Mouse (Mus musculus): ENCODE results near the gene Grik3. TPM values are rescaled to one million over a fixed set of nuclear protein-coding genes. Genes with fewer than 3 reads are reported as not detected.

Grik3 gene
- polyA plus RNA-seq, 1 experiment from 2014 or later = 0.01 TPM

DNA sequence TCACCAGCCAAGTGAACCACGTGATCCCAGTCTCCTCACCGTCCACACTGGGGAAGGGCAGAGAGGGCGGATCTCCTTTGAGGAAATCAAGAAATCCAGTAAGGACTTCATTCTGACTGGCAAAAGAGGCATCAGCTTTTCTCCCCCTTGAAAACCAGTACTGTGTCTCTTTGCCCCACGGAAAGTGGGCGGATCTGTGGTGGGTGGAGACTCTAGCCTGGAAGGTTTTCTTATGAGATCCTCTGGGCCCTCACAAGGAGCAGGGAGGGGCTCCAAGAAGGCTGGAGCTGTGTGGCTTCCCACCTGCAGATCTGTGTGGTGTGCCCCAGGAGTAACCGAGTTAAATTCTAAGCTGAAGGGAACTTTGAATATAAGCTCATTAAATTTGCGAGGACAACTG lies 32.4 kb downstream of the Grik3 start:
- DNase-seq (ENCODE audit: low spot score) (no peak), ATAC-seq (replicated peaks; ENCODE audit: low FRiP score, low read depth) (no peak)
- Histone ChIP-seq H3K4me2 (ENCODE audit: low read length) (no peak overlapping the region), H3K27ac (no peak overlapping the region), H3K9me3 (replicated peaks; ENCODE audit: low read length) (no peaks in the 10 kb centered on the region), H3K27me3 (ENCODE audit: insufficient read depth, low read length) (no peaks in the 10 kb centered on the region), H3K9ac (ENCODE audit: low read depth, low read length) (no peak overlapping the region), H3K36me3 (ENCODE audit: insufficient read depth, low read length) (no peaks in the 10 kb centered on the region), H3K4me1 (replicated peaks; ENCODE audit: insufficient read depth, low read length) (no peaks in the 10 kb centered on the region), H3K4me3 (replicated peaks; ENCODE audit: low read depth, low read length) (no peak overlapping the region)
- TF ChIP-seq CTCF (IDR thresholded peaks at IDR 0.05; ENCODE audit: low read depth) = no peak
- 58% methylated on average over 7 of the region's 7 CpGs for WGBS

GRCm38 (mm10) chr4:125525266-125525665 lies 34.8 kb downstream of the Grik3 start:
- no peak overlapping the region for H3K27ac ChIP-seq
- no peaks in the 10 kb centered on the region for H3K9me3 ChIP-seq (replicated peaks; ENCODE audit: low read length)
- DNase-seq (ENCODE audit: low spot score) = no peak
- no peak overlapping the region for H3K9ac ChIP-seq (ENCODE audit: low read depth, low read length)
- no peak for ATAC-seq (replicated peaks; ENCODE audit: low FRiP score, low read depth)
- no peak overlapping the region for H3K4me2 ChIP-seq (ENCODE audit: low read length)
- H3K27me3 ChIP-seq (ENCODE audit: insufficient read depth, low read length) = no peaks in the 10 kb centered on the region
- no peak for TF ChIP-seq CTCF (IDR thresholded peaks at IDR 0.05; ENCODE audit: low read depth)
- no peaks in the 10 kb centered on the region for H3K36me3 ChIP-seq (ENCODE audit: insufficient read depth, low read length)
- 84% methylated on average over 4 of the region's 4 CpGs for WGBS
- no peaks in the 10 kb centered on the region for H3K4me1 ChIP-seq (replicated peaks; ENCODE audit: insufficient read depth, low read length)
- H3K4me3 ChIP-seq (replicated peaks; ENCODE audit: low read depth, low read length) = no peak overlapping the region

DNA sequence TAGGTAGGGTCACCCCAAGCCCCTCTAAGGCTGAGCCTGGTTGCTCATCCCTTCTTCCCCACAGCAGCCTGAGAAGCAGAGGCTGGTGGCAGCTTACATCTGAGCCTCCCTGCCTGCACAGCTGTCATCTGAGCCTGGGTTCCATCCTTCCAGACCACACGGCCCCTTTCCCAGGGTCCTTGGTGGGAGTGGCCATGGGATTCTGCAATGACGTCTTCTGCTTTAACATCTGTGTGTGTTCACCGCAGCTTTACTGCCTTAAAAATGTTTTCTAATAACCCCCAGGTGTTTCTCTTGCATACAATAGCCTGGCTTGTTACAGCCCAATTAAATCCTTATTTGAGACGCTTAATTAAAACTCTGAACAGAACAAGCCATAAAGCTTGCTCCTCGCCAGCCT lies 35.9 kb downstream of the Grik3 start:
- no peak overlapping the region for H3K4me3 ChIP-seq (replicated peaks; ENCODE audit: low read depth, low read length)
- TF ChIP-seq CTCF (IDR thresholded peaks at IDR 0.05; ENCODE audit: low read depth) = no peak
- no peak overlapping the region for H3K27ac ChIP-seq
- H3K27me3 ChIP-seq (ENCODE audit: insufficient read depth, low read length) = no peaks in the 10 kb centered on the region
- no peak overlapping the region for H3K9ac ChIP-seq (ENCODE audit: low read depth, low read length)
- no peaks in the 10 kb centered on the region for H3K36me3 ChIP-seq (ENCODE audit: insufficient read depth, low read length)
- WGBS = 43% methylated on average over 5 of the region's 5 CpGs
- DNase-seq (ENCODE audit: low spot score) (no peak), ATAC-seq (replicated peaks; ENCODE audit: low FRiP score, low read depth) (no peak)
- H3K4me1 ChIP-seq (replicated peaks; ENCODE audit: insufficient read depth, low read length) = no peaks in the 10 kb centered on the region
- no peaks in the 10 kb centered on the region for H3K9me3 ChIP-seq (replicated peaks; ENCODE audit: low read length)
- no peak overlapping the region for H3K4me2 ChIP-seq (ENCODE audit: low read length)

GRCm38 (mm10) chr4:125533965-125534364 lies 43.5 kb downstream of the Grik3 start:
- no peaks in the 10 kb centered on the region for H3K9me3 ChIP-seq (replicated peaks; ENCODE audit: low read length)
- WGBS = 33% methylated on average over 9 of the region's 9 CpGs
- no peak overlapping the region for H3K9ac ChIP-seq (ENCODE audit: low read depth, low read length)
- no peak for TF ChIP-seq CTCF (IDR thresholded peaks at IDR 0.05; ENCODE audit: low read depth)
- no peaks in the 10 kb centered on the region for H3K36me3 ChIP-seq (ENCODE audit: insufficient read depth, low read length)
- no peak for ATAC-seq (replicated peaks; ENCODE audit: low FRiP score, low read depth)
- no peak overlapping the region for H3K27ac ChIP-seq
- no peak overlapping the region for H3K4me3 ChIP-seq (replicated peaks; ENCODE audit: low read depth, low read length)
- peaks cover 3% of the 10 kb centered on the region; the same call in 1 of the 2 replicates for H3K27me3 ChIP-seq (ENCODE audit: insufficient read depth, low read length)
- no peaks in the 10 kb centered on the region for H3K4me1 ChIP-seq (replicated peaks; ENCODE audit: insufficient read depth, low read length)
- no peak for DNase-seq (ENCODE audit: low spot score)
- H3K4me2 ChIP-seq (ENCODE audit: low read length) = no peak overlapping the region

DNA sequence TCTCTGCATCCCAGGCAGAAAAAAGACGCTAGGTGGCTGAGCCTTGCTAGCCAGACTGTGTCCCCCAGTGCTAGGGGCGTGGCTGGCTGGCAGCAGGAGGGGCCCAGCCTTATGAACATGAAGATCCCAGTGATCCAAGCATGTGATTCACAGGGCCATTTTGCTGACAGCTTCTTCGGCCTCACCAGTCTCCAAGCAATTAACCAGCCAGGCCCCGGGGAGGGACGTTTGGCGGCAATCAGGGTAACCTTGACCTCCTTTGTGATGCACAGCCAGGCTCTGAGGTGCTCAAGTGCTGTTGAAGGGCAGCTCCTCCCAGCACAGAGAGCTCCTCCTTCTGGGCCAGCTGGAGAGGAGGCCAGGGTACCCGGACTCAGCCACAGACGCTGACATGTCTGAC lies 43.9 kb downstream of the Grik3 start:
- H3K4me1 ChIP-seq (replicated peaks; ENCODE audit: insufficient read depth, low read length) = no peaks in the 10 kb centered on the region
- H3K36me3 ChIP-seq (ENCODE audit: insufficient read depth, low read length) = no peaks in the 10 kb centered on the region
- no peaks in the 10 kb centered on the region for H3K9me3 ChIP-seq (replicated peaks; ENCODE audit: low read length)
- no peak for TF ChIP-seq CTCF (IDR thresholded peaks at IDR 0.05; ENCODE audit: low read depth)
- H3K4me3 ChIP-seq (replicated peaks; ENCODE audit: low read depth, low read length) = no peak overlapping the region
- H3K27ac ChIP-seq = no peak overlapping the region
- H3K9ac ChIP-seq (ENCODE audit: low read depth, low read length) = no peak overlapping the region
- H3K4me2 ChIP-seq (ENCODE audit: low read length) = no peak overlapping the region
- ATAC-seq (replicated peaks; ENCODE audit: low FRiP score, low read depth) (no peak), DNase-seq (ENCODE audit: low spot score) (no peak)
- WGBS = under 1% methylated on average over 8 of the region's 8 CpGs
- peaks cover 3% of the 10 kb centered on the region; the same call in 1 of the 2 replicates for H3K27me3 ChIP-seq (ENCODE audit: insufficient read depth, low read length)

- Histone ChIP-seq H3K4me3 (replicated peaks; ENCODE audit: low read depth, low read length) (no peak overlapping the region), H3K27ac (no peak overlapping the region), H3K9ac (ENCODE audit: low read depth, low read length) (no peak overlapping the region), H3K4me1 (replicated peaks; ENCODE audit: insufficient read depth, low read length) (no peaks in the 10 kb centered on the region), H3K27me3 (ENCODE audit: insufficient read depth, low read length) (peaks cover 3% of the 10 kb centered on the region; the same call in 1 of the 2 replicates), H3K9me3 (replicated peaks; ENCODE audit: low read length) (no peaks in the 10 kb centered on the region), H3K36me3 (ENCODE audit: insufficient read depth, low read length) (no peaks in the 10 kb centered on the region), H3K4me2 (ENCODE audit: low read length) (no peak overlapping the region)
- 13% methylated on average over 11 of the region's 11 CpGs for WGBS
- DNase-seq (ENCODE audit: low spot score) (no peak), ATAC-seq (replicated peaks; ENCODE audit: low FRiP score, low read depth) (no peak)
- TF ChIP-seq CTCF (IDR thresholded peaks at IDR 0.05; ENCODE audit: low read depth) = no peak
Observed at GRCm38 (mm10) chr4:125534991-125535401, 44.5 kb downstream of the Grik3 start.

GRCm38 (mm10) chr4:125535465-125535864 lies 45.0 kb downstream of the Grik3 start:
- no peaks in the 10 kb centered on the region for H3K4me1 ChIP-seq (replicated peaks; ENCODE audit: insufficient read depth, low read length)
- no peaks in the 10 kb centered on the region for H3K36me3 ChIP-seq (ENCODE audit: insufficient read depth, low read length)
- ATAC-seq (replicated peaks; ENCODE audit: low FRiP score, low read depth) (no peak), DNase-seq (ENCODE audit: low spot score) (no peak)
- H3K4me3 ChIP-seq (replicated peaks; ENCODE audit: low read depth, low read length) = no peak overlapping the region
- no peaks in the 10 kb centered on the region for H3K9me3 ChIP-seq (replicated peaks; ENCODE audit: low read length)
- WGBS = 12% methylated on average over 7 of the region's 7 CpGs
- no peak overlapping the region for H3K27ac ChIP-seq
- no peak for TF ChIP-seq CTCF (IDR thresholded peaks at IDR 0.05; ENCODE audit: low read depth)
- H3K4me2 ChIP-seq (ENCODE audit: low read length) = no peak overlapping the region
- H3K9ac ChIP-seq (ENCODE audit: low read depth, low read length) = no peak overlapping the region
- peaks cover 3% of the 10 kb centered on the region; the same call in 1 of the 2 replicates for H3K27me3 ChIP-seq (ENCODE audit: insufficient read depth, low read length)
